Mouse (Mus musculus) CD4-positive, CD25-positive, alpha-beta regulatory T cell, adult 9 weeks (primary cell): ENCODE data around the gene Mest. TPM values are rescaled to one million over a fixed set of nuclear protein-coding genes. Genes with fewer than 3 reads are reported as not detected.

ENCODE experiments used
- polyA plus RNA-seq: library from polyadenylated mRNA; unstranded; fragments of 100-300 nt; shearing (Covaris generic); gene quantifications from one replicate; pipeline ENCODE4 v1.2.1, GENCODE M21; 2017

Gene Mest
- 1.1 TPM for polyA plus RNA-seq

GRCm38 (mm10) chr6:30723331-30723730 lies at the start of gene Mest:
Gene Mest, plus strand, starts transcription at chr6:30723547.

GRCm38 (mm10) chr6:30693350-30693991 lies 29.9 kb upstream of the Mest start, which contains the start of gene Cep41:
Gene Cep41, minus strand, starts transcription at chr6:30693749.

Other genes starting within 250 kb of the Mest start
- 76.6 TPM for gene Tmem209, start 213.8 kb upstream of the Mest start, polyA plus RNA-seq
- gene Ssmem1, start 213.7 kb upstream of the Mest start, polyA plus RNA-seq, result not detected
- not detected for gene Cpa2, start 182.0 kb upstream of the Mest start, polyA plus RNA-seq
- not detected for gene Cpa4, start 155.2 kb upstream of the Mest start, polyA plus RNA-seq
- not detected for gene Cpa5, start 112.5 kb upstream of the Mest start, polyA plus RNA-seq
- gene Cpa1, start 84.3 kb upstream of the Mest start, polyA plus RNA-seq, result not detected
- 13.4 TPM for gene Cep41, start 29.8 kb upstream of the Mest start, polyA plus RNA-seq
- gene Copg2, start 173.2 kb downstream of the Mest start, polyA plus RNA-seq, result 64.1 TPM
- gene Tsga13, start 192.0 kb downstream of the Mest start, polyA plus RNA-seq, result not detected
- not detected for gene Klf14, start 235.5 kb downstream of the Mest start, polyA plus RNA-seq